Mouse (Mus musculus): ENCODE data around the gene Pjvk. TPM values are rescaled to one million over a fixed set of nuclear protein-coding genes. Genes with fewer than 3 reads are reported as not detected.
"Not testable (repeated sequence)": the region's sequence is repeated elsewhere in the genome, so short reads cannot be mapped to it uniquely, and the experiment has no call there.

The Pjvk gene
- total RNA-seq (2022): under 1 TPM in 1 of 4 experiments, not detected in 3; 0.52 TPM

- peak; percentile 91 to 96 for DNase-seq (ENCODE audit: low spot score in 2 of 2)
Observed at GRCm38 (mm10) chr2:76647883-76648570, at the start of gene Pjvk, which contains the start of gene Prkra. Gene Pjvk, plus strand, starts transcription at chr2:76648476. Gene Prkra, minus strand, starts transcription at chr2:76648015.

GRCm38 (mm10) chr2:76599214-76599613 is 49.1 kb upstream of the Pjvk start:
- DNase-seq (ENCODE audit: low spot score in 2 of 2): no peak

GRCm38 (mm10) chr2:76602256-76602655 is 46.0 kb upstream of the Pjvk start:
- no peak for DNase-seq (ENCODE audit: low spot score in 2 of 2)

GRCm38 (mm10) chr2:76606704-76607103 is 41.6 kb upstream of the Pjvk start:
- no peak for DNase-seq (ENCODE audit: low spot score in 2 of 2)

GRCm38 (mm10) chr2:76610326-76611104 is 37.8 kb upstream of the Pjvk start:
- no peak for DNase-seq (ENCODE audit: low spot score in 2 of 2)

GRCm38 (mm10) chr2:76611996-76612395 is 36.3 kb upstream of the Pjvk start:
- DNase-seq (ENCODE audit: low spot score in 2 of 2): no peak

GRCm38 (mm10) chr2:76618078-76618477 is 30.2 kb upstream of the Pjvk start:
- peak in 1 of 2 experiments; percentile 37 for DNase-seq (ENCODE audit: low spot score in 2 of 2)

GRCm38 (mm10) chr2:76620188-76620587 is 28.1 kb upstream of the Pjvk start:
- no peak for DNase-seq (ENCODE audit: low spot score in 2 of 2)

- no peak for DNase-seq (ENCODE audit: low spot score in 2 of 2)
Observed at GRCm38 (mm10) chr2:76621724-76622123, 26.6 kb upstream of the Pjvk start.

GRCm38 (mm10) chr2:76622316-76622715 is 26.0 kb upstream of the Pjvk start:
- not testable (repeated sequence) for DNase-seq (ENCODE audit: low spot score in 2 of 2)

- DNase-seq (ENCODE audit: low spot score in 2 of 2): no peak
Observed at GRCm38 (mm10) chr2:76630293-76630692, 18.0 kb upstream of the Pjvk start.

GRCm38 (mm10) chr2:76631600-76631999 is 16.7 kb upstream of the Pjvk start:
- DNase-seq (ENCODE audit: low spot score in 2 of 2): no peak

- no peak for DNase-seq (ENCODE audit: low spot score in 2 of 2)
Observed at GRCm38 (mm10) chr2:76639637-76640036, 8.6 kb upstream of the Pjvk start.

GRCm38 (mm10) chr2:76643801-76644200 is 4.5 kb upstream of the Pjvk start:
- DNase-seq (ENCODE audit: low spot score in 2 of 2): no peak

- peak in 1 of 2 experiments; percentile 19 for DNase-seq (ENCODE audit: low spot score in 2 of 2)
Observed at GRCm38 (mm10) chr2:76647441-76647869, 821 bp upstream of the Pjvk start.

GRCm38 (mm10) chr2:76648666-76649141 is 428 bp downstream of the Pjvk start:
- DNase-seq (ENCODE audit: low spot score in 2 of 2): no peak

GRCm38 (mm10) chr2:76653070-76653469 is 4.8 kb downstream of the Pjvk start:
- DNase-seq (ENCODE audit: low spot score in 2 of 2): no peak

GRCm38 (mm10) chr2:76654646-76655045 is 6.4 kb downstream of the Pjvk start:
- no peak for DNase-seq (ENCODE audit: low spot score in 2 of 2)

GRCm38 (mm10) chr2:76655444-76655843 is 7.2 kb downstream of the Pjvk start:
- no peak for DNase-seq (ENCODE audit: low spot score in 2 of 2)

GRCm38 (mm10) chr2:76655982-76656381 is 7.7 kb downstream of the Pjvk start:
- no peak for DNase-seq (ENCODE audit: low spot score in 2 of 2)

- DNase-seq (ENCODE audit: low spot score in 2 of 2): no peak
Observed at GRCm38 (mm10) chr2:76658551-76658950, 10.3 kb downstream of the Pjvk start.

GRCm38 (mm10) chr2:76659419-76659818 is 11.1 kb downstream of the Pjvk start:
- DNase-seq (ENCODE audit: low spot score in 2 of 2): no peak
